Mouse (Mus musculus) lung, adult 2 months (tissue): ENCODE measurements around the gene 1500015O10Rik.

Source experiments
- CTCF ChIP-seq: fragments of 200-500 bp; IDR thresholded peaks from 2 replicates; pipeline ENCODE4 v1.5.1; 2011; ENCODE audit warnings: mild to moderate bottlenecking, low read length, control low read depth; ENCODE audit not compliant: insufficient read depth
- POLR2A ChIP-seq: fragments of 200-500 bp; IDR thresholded peaks from 2 replicates; pipeline ENCODE4 v1.6.1; 2011; ENCODE audit warnings: low read depth, mild to moderate bottlenecking, control low read depth, low read length, borderline replicate concordance; ENCODE audit errors: extremely low read depth

DNA sequence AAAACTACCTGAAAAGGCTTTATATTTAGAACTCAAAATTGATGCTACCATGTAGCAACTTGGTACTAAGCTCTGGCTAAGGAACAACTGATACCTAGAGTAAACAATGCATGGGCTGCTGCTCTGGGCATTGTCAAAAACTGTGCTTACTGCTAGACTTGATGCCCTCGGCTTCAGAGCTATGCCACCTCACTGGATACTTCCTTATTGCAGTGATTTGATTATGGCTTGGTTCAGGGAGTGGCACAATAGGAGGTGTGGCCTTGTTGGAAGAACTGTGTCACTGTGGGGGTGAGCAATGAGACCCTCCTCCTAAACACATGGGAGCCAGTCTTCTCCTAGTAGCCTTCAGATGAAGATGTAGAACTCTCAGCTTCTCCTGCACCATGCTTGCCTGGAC lies 38.9 kb downstream of the 1500015O10Rik start:
- no peak for TF ChIP-seq CTCF
- no peak for TF ChIP-seq POLR2A
